Mouse (Mus musculus) urinary bladder, postnatal 14 days (tissue): ENCODE data around the gene Fam204a.

Experiments
- DNase-seq: peaks from one replicate; pipeline ENCODE4 v3.0.0; 2021; ENCODE audit warnings: low spot score

Gene Fam204a

GRCm38 (mm10) chr19:60225899-60226844, at the start of gene Fam204a:
TSS of gene Fam204a (minus strand) at chr19:60226701.
- peak; percentile 95 for DNase-seq

GRCm38 (mm10) chr19:60265789-60266188, 39.3 kb upstream of the Fam204a start:
- no peak for DNase-seq

GRCm38 (mm10) chr19:60260689-60261088, 34.2 kb upstream of the Fam204a start:
- DNase-seq = no peak

- no peak for DNase-seq
Measured at GRCm38 (mm10) chr19:60252021-60252420, 25.5 kb upstream of the Fam204a start.

GRCm38 (mm10) chr19:60251197-60251596, 24.7 kb upstream of the Fam204a start:
- DNase-seq = no peak

- DNase-seq = no peak
Measured at GRCm38 (mm10) chr19:60245250-60245649, 18.7 kb upstream of the Fam204a start.

- DNase-seq = no peak
Measured at GRCm38 (mm10) chr19:60242620-60243019, 16.1 kb upstream of the Fam204a start.

GRCm38 (mm10) chr19:60241916-60242602, 15.6 kb upstream of the Fam204a start:
- no peak for DNase-seq

- no peak for DNase-seq
Measured at GRCm38 (mm10) chr19:60231542-60231941, 5.0 kb upstream of the Fam204a start.

GRCm38 (mm10) chr19:60226845-60227235, 339 bp upstream of the Fam204a start:
- DNase-seq = no peak

- no peak for DNase-seq
Measured at GRCm38 (mm10) chr19:60219395-60219794, 7.1 kb downstream of the Fam204a start.

- DNase-seq = peak; percentile 11
Measured at GRCm38 (mm10) chr19:60217985-60218384, 8.5 kb downstream of the Fam204a start.

- DNase-seq = no peak
Measured at GRCm38 (mm10) chr19:60208173-60208572, 18.3 kb downstream of the Fam204a start.

GRCm38 (mm10) chr19:60204176-60204575, 22.3 kb downstream of the Fam204a start:
- no peak for DNase-seq

GRCm38 (mm10) chr19:60200294-60200693, 26.2 kb downstream of the Fam204a start:
- no peak for DNase-seq

- DNase-seq = no peak
Measured at GRCm38 (mm10) chr19:60199152-60199551, 27.3 kb downstream of the Fam204a start.

GRCm38 (mm10) chr19:60192790-60193189, 33.7 kb downstream of the Fam204a start:
- no peak for DNase-seq

GRCm38 (mm10) chr19:60189206-60189605, 37.3 kb downstream of the Fam204a start:
- no peak for DNase-seq

- no peak for DNase-seq
Measured at GRCm38 (mm10) chr19:60182901-60183300, 43.6 kb downstream of the Fam204a start.

GRCm38 (mm10) chr19:60182171-60182570, 44.3 kb downstream of the Fam204a start:
- no peak for DNase-seq

- DNase-seq = no peak
Measured at GRCm38 (mm10) chr19:60178771-60179563, 47.5 kb downstream of the Fam204a start.

GRCm38 (mm10) chr19:60165417-60165816, 61.1 kb downstream of the Fam204a start:
- no peak for DNase-seq
